Mouse (Mus musculus) ES-E14 (cell line): ENCODE measurements at regions not wholly inside any gene's neighbourhood (a gene's known extent, or its start where the extent isn't known, plus 50 kb on each side); places are given as distances from the start of the nearest gene placed in this dataset.

Source experiments
- DNase-seq: peaks from one replicate; pipeline ENCODE4 v3.0.0-alpha.2; 2013; ENCODE audit warnings: low read depth, low spot score
- H3K27ac ChIP-seq: 2 replicates; pipeline ENCODE4 v1.5.1; 2012; ENCODE audit warnings: low read depth, mild to moderate bottlenecking, low read length, moderate library complexity, mixed read lengths; ENCODE audit not compliant: poor library complexity, insufficient read depth, severe bottlenecking
- H3K36me3 ChIP-seq: 2 replicates; pipeline ENCODE4 v1.6.1; 2012; ENCODE audit warnings: mild to moderate bottlenecking, low read length, moderate library complexity, mixed read lengths; ENCODE audit not compliant: control insufficient read depth, poor library complexity, insufficient read depth, severe bottlenecking
- H3K4me1 ChIP-seq, 2 experiments: fragments of 150-350 bp in 1 of 2; sonication (generic) in 1 of 2; 2 replicates each; pipeline ENCODE4 v1.6.1; 2012; ENCODE audit warnings: low read length in 2 of 2, mild to moderate bottlenecking in 1 of 2, mixed read lengths in 1 of 2; ENCODE audit not compliant: control insufficient read depth in 2 of 2, insufficient read depth in 2 of 2, poor library complexity in 1 of 2
- H3K4me3 ChIP-seq, 2 experiments: fragments of 150-350 bp in 1 of 2; sonication (generic) in 1 of 2; 2 replicates each; pipeline ENCODE4 v1.5.1; 2012; ENCODE audit warnings: low read length in 2 of 2, low read depth in 1 of 2, mild to moderate bottlenecking in 1 of 2, mixed read lengths in 1 of 2; ENCODE audit not compliant: insufficient read depth in 1 of 2, poor library complexity in 1 of 2, severe bottlenecking in 1 of 2
- H3K9ac ChIP-seq: 2 replicates; pipeline ENCODE4 v1.6.1; 2012; ENCODE audit warnings: low read depth, mild to moderate bottlenecking, low read length, mixed read lengths; ENCODE audit not compliant: poor library complexity, insufficient read depth, severe bottlenecking
- H3K9me3 ChIP-seq: fragments of 150-350 bp; sonication (generic); 2 replicates; pipeline ENCODE4 v1.6.1; 2012; ENCODE audit warnings: low read depth, mild to moderate bottlenecking, low read length; ENCODE audit not compliant: control insufficient read depth, insufficient read depth
- CHD2 ChIP-seq: IDR thresholded peaks from 2 replicates; pipeline ENCODE4 v1.6.1; 2014; ENCODE audit warnings: mild to moderate bottlenecking, low read depth, low read length, inconsistent platforms
- HCFC1 ChIP-seq: IDR thresholded peaks from 2 replicates; pipeline ENCODE4 v1.6.1; 2012; ENCODE audit warnings: low read length, inconsistent platforms, borderline replicate concordance; ENCODE audit not compliant: insufficient read depth
- MAFK ChIP-seq: IDR thresholded peaks from 2 replicates; pipeline ENCODE4 v1.6.1; 2014; ENCODE audit warnings: mild to moderate bottlenecking, low read depth, low read length, inconsistent platforms; ENCODE audit not compliant: insufficient read depth
- ZC3H11A ChIP-seq: IDR thresholded peaks from 2 replicates; pipeline ENCODE4 v1.6.1; 2012; ENCODE audit warnings: low read depth, mild to moderate bottlenecking, inconsistent platforms, low read length, borderline replicate concordance
- ZNF384 ChIP-seq: IDR thresholded peaks from 2 replicates; pipeline ENCODE4 v1.6.1; 2012; ENCODE audit warnings: low read depth, low read length, inconsistent platforms
- in situ Hi-C, 2 experiments: fragments of 600-800 bp; cut with MboI; formaldehyde crosslinking; loops; one replicate each; pipeline ENCODE4 v1.15.1; 2025; ENCODE audit warnings: low sequenced_read_pairs in 2 of 2, inconsistent platforms in 1 of 2; ENCODE audit not compliant: unreplicated experiment in 2 of 2

GRCm38 (mm10) chr17:83160296-83160695 is 54.8 kb upstream of the Pkdcc start:
- peaks cover 0 to 5% of the 10 kb centered on the region in 2 experiments; a peak in 1 of 4 replicates for H3K4me1 ChIP-seq
- H3K9ac ChIP-seq, result no peak overlapping the region
- H3K4me3 ChIP-seq, result no peak overlapping the region
- no peak for TF ChIP-seq MAFK
- TF ChIP-seq ZNF384, result no peak
- TF ChIP-seq HCFC1, result no peak
- no peak for TF ChIP-seq ZC3H11A
- no peak for TF ChIP-seq CHD2
- H3K9me3 ChIP-seq, result no peaks in the 10 kb centered on the region
- DNase-seq, result no peak
- in situ Hi-C loops, result no loop called here
- no peak overlapping the region for H3K27ac ChIP-seq
- H3K36me3 ChIP-seq, result no peaks in the 10 kb centered on the region

DNA sequence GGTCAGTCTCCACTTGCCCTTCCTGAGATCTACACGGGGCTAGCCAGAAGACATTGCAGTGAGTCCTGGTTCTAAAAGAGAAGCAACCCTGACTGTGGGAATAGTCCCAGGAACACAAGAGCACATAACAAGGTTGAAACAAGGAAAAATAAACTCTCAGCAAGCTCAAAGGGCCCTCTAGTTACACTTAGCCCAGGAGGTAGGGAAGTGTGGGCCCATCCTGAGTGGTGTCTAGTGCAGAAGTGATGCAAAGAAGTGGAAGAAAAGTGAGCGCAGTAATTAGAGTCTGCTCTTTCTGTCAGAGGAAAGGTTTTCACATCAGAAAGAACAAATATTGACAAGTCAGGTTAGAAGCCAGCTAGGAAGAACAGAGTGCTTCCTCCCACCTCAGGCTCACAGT is 53.4 kb upstream of the Pkdcc start:
- H3K4me1 ChIP-seq, result peaks cover 0 to 15% of the 10 kb centered on the region in 2 experiments; a peak in 2 of 4 replicates

DNA sequence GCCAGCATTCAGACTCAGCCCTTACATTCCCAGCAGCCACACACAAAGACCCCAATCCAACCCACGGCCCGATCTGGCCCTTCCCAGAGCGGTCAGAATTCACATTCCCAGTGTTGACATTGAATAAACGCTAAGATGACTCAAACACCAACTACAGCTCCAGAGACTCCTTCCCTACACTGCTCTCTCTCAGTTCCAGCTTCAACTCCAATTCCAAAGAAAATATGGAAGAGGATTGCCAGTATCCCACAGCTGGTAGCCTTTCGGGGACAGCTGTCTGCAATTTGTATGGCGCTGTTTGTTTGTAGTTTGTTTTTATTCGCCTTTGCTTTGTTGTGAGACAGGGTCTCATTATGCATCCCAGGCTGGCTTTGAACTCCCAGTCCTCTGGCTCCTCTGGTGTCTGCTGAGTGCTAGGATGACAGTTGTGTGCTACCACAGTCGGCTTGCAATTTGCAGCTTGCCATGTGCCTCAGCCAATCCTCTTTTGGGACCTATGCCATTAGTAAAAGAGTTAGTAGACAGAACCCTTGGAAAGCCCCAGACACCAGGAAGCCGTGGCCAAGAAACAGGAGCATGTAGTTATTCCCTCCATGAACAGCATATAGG is 51.0 kb upstream of the Pkdcc start:
- no peaks in the 10 kb centered on the region for H3K36me3 ChIP-seq
- in situ Hi-C loops, result no loop called here
- DNase-seq, result no peak
- no peak overlapping the region for H3K9ac ChIP-seq
- TF ChIP-seq ZNF384 (no peak), HCFC1 (no peak), CHD2 (no peak), ZC3H11A (no peak), MAFK (no peak)
- H3K27ac ChIP-seq, result no peak overlapping the region
- peaks cover 0 to 20% of the 10 kb centered on the region in 2 experiments; a peak in 2 of 4 replicates for H3K4me1 ChIP-seq
- H3K4me3 ChIP-seq, result no peak overlapping the region
- H3K9me3 ChIP-seq, result no peaks in the 10 kb centered on the region

More for the DNA sequence above, 53.4 kb upstream of the Pkdcc start:
- no peak overlapping the region for H3K4me3 ChIP-seq
- in situ Hi-C loops, result no loop called here
- no peaks in the 10 kb centered on the region for H3K36me3 ChIP-seq
- TF ChIP-seq MAFK (no peak), HCFC1 (no peak), CHD2 (no peak), ZNF384 (no peak), ZC3H11A (no peak)
- no peak overlapping the region for H3K27ac ChIP-seq
- no peak overlapping the region for H3K9ac ChIP-seq
- H3K9me3 ChIP-seq, result no peaks in the 10 kb centered on the region
- DNase-seq, result no peak

GRCm38 (mm10) chr17:83164728-83165127 is 50.4 kb upstream of the Pkdcc start:
- TF ChIP-seq MAFK (no peak), CHD2 (no peak), ZNF384 (no peak), HCFC1 (no peak), ZC3H11A (no peak)
- H3K4me1 ChIP-seq, result peaks cover 0 to 20% of the 10 kb centered on the region in 2 experiments; a peak in 2 of 4 replicates
- in situ Hi-C loops, result no loop called here
- DNase-seq, result no peak
- no peak overlapping the region for H3K4me3 ChIP-seq
- no peak overlapping the region for H3K27ac ChIP-seq
- H3K9ac ChIP-seq, result no peak overlapping the region
- no peaks in the 10 kb centered on the region for H3K36me3 ChIP-seq
- H3K9me3 ChIP-seq, result no peaks in the 10 kb centered on the region
